13 mouse cellular contexts compared by ENCODE assay signal in the genomic region with DNA sequence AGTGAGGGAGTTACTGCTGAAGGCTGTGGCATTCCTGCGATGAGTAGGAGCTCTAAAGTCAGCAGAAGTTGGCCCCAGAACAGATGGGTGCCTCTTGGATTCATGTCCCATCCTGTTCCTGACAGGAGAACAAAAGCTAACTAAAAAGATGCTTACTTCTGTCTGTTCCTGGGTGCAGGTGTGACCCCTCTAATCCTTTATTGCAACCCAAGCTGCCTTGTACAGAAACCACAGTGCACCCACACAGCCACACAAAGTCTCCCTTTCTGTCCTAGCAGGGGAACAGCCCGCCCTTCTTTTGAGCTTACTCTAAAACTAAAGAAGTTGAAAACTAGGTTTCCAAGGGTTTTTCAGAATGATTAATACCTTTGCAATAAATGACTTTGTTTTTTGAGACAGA.
"Had no signal": no experiment of that assay in that cellular context is flagged by ENCODE, and none has a peak within 500 bp of the region (broad histone marks: within the 10 kb centered on the region; RNA-seq: fewer than 3 reads in every experiment).

No protein-coding gene starts in this region.

- H3K27me3 ChIP-seq: liver, embryonic 13.5 days; liver, embryonic 15.5 days; lung, embryonic 15.5 days; megakaryocyte, embryonic 14.5 days; midbrain, embryonic 13.5 days; midbrain, embryonic 15.5 days; neural tube, embryonic 12.5 days had no signal

- H3K4me1 ChIP-seq: liver, embryonic 13.5 days; liver, embryonic 15.5 days; lung, embryonic 15.5 days; midbrain, embryonic 13.5 days; midbrain, embryonic 15.5 days; neural tube, embryonic 12.5 days had no signal

- H3K4me3 ChIP-seq: liver, embryonic 13.5 days; liver, embryonic 15.5 days; lung, embryonic 15.5 days; megakaryocyte, embryonic 14.5 days; midbrain, embryonic 13.5 days; midbrain, embryonic 15.5 days; neural tube, embryonic 12.5 days had no signal

- DNase-seq: liver, embryonic 13.5 days; liver, postnatal 0 days; lung, adult 2 months; lung, postnatal 14 days; lung, postnatal 36 days; right cerebral cortex, postnatal 14 days had no signal

- H3K27ac ChIP-seq: liver, embryonic 13.5 days; liver, embryonic 15.5 days; lung, embryonic 15.5 days; macrophage; midbrain, embryonic 13.5 days; midbrain, embryonic 15.5 days; neural tube, embryonic 12.5 days had no signal
